Mouse (Mus musculus): ENCODE data around the gene Arhgef10l. TPM values are rescaled to one million over a fixed set of nuclear protein-coding genes. Genes with fewer than 3 reads are reported as not detected.

Gene Arhgef10l
- polyA plus RNA-seq (2017; shearing (Covaris generic)): 0.45 TPM

GRCm38 (mm10) chr4:140665760-140666159 lies at the start of gene Arhgef10l:
Arhgef10l (minus strand) TSS chr4:140666012.

GRCm38 (mm10) chr4:140700269-140701018 lies 34.6 kb upstream of the Arhgef10l start, which contains the start of gene Rcc2:
Rcc2 (plus strand) TSS chr4:140700541.

Other genes starting within 250 kb of the Arhgef10l start
- gene Rcc2, start 34.5 kb upstream of the Arhgef10l start, polyA plus RNA-seq (2017; shearing (Covaris generic)): 91.0 TPM
- not detected for gene Padi6, start 76.6 kb upstream of the Arhgef10l start, polyA plus RNA-seq (2017; shearing (Covaris generic))
- 0.79 TPM for gene Padi4, start 108.2 kb upstream of the Arhgef10l start, polyA plus RNA-seq (2017; shearing (Covaris generic))
- gene Padi3, start 144.6 kb upstream of the Arhgef10l start, polyA plus RNA-seq (2017; shearing (Covaris generic)): 0.16 TPM
- gene Padi1, start 179.8 kb upstream of the Arhgef10l start, polyA plus RNA-seq (2017; shearing (Covaris generic)): not detected
- 15.8 TPM for gene Padi2, start 240.3 kb upstream of the Arhgef10l start, polyA plus RNA-seq (2017; shearing (Covaris generic))

Data from effector memory CD4-positive, alpha-beta T cell, adult 7 months (primary cell).